Mouse (Mus musculus) urinary bladder, postnatal 25 days (tissue): ENCODE measurements around the gene Vwa8.

Experiments used
- DNase-seq: peaks from one replicate; pipeline ENCODE4 v3.0.0; 2022; ENCODE audit warnings: low spot score

Gene Vwa8

GRCm38 (mm10) chr14:79144278-79145224 lies 295.7 kb downstream of the Vwa8 start:
- DNase-seq, result no peak

DNA sequence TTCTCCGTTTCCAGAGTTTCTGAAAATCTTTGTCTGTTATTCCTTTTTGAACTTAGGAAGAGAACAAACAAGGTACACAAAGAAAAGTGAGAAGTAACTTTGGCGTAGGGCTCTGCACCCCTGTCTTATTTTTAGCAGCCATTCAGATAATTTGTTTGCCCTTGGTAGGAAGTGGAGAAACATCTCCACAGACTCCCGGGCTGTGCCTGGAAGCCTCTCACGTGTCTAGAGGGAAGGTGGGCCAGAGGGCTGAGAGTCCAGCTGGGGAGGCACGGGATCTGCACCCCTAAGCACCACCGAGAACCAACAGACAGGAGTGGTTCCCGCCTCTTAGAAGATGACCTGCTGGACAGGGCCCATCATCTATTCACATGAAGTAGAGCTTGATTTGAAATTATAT lies 302.9 kb downstream of the Vwa8 start:
- DNase-seq, result no peak

DNA sequence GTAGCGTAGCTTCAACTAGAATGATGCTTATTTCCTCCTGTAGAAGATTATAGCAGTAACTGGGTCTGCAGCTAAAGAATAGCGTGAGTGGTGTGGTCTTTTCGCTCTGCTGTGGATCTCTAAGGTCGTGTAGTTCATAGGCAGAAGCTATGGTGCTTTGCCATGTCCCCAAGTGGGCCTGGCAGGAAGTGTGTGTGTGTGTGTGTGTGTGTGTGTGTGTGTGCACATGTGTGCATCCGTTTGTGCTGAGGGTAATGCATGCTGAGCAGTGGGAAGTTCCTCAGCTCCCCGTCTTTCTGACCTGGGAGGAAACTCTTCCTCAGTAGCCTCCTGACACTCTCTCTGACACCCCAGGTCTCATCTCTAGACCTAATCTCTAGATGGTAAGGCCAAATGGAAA lies 305.0 kb downstream of the Vwa8 start:
- DNase-seq, result no peak

DNA sequence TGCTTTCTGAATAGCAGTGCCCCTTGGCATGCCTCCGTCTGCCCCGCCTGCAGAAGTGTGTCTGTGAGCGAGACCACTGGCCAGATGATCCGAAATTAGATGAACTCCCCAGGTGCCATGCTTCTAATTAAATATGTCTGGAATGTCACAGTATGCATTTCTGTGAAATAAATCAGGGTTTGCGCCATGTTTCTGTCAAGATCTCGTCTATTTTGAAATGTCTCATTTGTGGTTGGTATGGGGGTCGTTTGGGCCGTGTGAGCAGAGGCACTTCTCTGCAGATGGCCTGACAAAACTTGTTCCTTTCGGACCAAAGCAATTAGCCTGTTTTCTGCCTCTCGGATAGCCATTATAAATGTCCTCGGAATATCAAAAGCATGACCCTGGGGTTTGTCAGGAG lies 306.1 kb downstream of the Vwa8 start:
- no peak for DNase-seq

DNA sequence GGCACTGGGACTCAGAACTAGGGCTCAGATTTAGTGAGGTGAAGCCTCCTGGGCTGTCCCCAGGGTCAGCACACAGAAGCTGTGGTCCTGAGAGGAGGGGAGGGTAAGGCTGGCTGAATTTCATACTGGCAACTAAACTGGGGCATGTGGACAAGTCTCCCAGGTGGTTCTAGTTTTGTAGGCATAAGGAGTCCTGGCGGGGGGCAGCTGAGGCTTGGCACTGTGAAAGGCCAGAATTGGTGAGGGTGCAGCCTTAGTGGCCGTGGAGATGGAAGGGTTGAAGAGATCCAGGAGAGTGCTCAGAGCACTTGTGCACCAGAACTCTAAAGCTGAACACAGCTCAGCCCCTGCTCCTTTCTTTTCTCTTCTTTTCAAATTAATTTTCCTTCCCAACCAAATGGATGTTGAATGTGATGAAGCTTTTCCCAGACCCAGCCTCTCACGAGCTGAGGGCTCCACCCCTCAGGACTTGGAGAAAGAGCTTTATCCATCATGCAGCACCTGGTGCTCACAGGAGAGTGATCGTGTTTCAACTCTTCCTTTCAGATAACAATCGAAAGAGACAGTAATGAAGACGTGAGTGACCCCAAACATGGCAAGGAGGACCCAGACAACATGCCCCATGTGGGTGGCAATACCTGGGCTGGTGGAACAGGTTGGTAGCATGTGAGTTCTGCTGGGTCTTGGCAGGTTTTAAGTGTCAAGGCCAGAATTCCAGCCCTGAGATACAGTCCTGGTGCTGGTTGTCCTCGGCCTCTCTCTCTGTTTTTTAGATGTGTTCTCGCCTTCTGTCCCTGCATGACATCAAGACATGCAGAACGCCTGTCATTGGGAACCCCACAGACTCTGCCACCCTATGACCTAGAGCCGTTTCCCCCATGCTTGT lies 307.9 kb downstream of the Vwa8 start:
- no peak for DNase-seq

- no peak for DNase-seq
These were observed 308.8 kb downstream of the Vwa8 start for GRCm38 (mm10) chr14:79157451-79158218.

- no peak for DNase-seq
These were observed 309.3 kb downstream of the Vwa8 start for GRCm38 (mm10) chr14:79158219-79158521.

GRCm38 (mm10) chr14:79158673-79159200 lies 309.9 kb downstream of the Vwa8 start:
- no peak for DNase-seq

DNA sequence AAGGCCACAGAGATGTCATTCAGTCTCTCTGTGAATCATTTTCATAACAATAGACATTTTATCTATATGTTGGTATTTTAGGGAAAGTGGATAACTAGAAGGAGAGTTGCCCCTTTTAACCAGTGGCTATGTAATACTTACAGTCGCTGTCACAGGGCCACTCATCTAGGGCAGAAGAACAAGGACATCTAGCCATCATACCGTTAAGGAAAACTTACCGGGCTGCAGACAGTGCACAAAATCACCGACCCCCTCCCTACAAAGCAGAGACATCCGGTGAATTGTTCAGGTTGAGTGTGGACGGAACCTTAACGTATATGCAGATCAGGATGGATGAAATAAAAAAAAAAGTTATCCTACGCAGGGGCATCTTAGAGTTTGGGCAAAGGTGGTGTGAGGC lies 310.6 kb downstream of the Vwa8 start:
- no peak for DNase-seq

DNA sequence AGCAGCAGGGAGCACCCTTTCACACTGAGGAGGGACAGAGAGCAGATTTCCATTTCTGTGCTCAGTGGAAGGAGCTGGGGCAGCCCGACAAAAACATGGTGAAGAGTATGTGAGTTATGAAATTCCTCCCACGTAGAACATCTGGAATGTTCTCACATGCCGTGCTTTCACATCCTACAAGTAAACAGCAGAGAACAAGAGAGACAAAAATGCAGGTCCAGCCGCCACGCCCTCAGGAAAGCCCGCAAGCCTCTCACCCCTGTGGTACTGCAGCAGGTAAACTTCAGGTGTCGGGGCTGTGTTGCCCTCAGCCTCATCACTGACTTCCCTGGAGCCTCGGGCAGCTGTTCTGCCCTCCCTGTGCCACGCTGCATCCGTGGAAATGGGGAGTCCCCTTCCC lies 311.6 kb downstream of the Vwa8 start:
- no peak for DNase-seq

GRCm38 (mm10) chr14:79160966-79161365 lies 312.1 kb downstream of the Vwa8 start:
- DNase-seq, result no peak

- no peak for DNase-seq
These were observed 312.9 kb downstream of the Vwa8 start for GRCm38 (mm10) chr14:79161741-79162140.

DNA sequence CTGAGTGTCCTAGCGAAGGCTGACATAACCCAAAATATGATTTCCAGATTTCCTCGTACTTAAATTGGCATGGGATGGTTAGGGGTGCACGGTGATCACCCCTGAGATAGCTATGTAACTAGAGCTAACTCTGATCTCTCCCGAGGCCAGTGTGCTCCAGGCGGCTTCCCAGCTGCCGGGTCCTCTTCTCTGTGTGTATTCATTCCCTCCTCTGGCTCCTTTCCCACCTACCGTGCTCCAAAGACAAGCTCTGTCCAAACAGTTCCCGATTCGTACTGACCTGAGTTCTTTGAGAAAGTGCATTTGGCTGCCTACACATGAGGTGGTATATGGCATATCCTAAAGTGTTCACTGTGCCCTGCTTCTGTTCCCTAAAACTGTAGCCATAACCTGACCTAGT lies 313.8 kb downstream of the Vwa8 start:
- no peak for DNase-seq

DNA sequence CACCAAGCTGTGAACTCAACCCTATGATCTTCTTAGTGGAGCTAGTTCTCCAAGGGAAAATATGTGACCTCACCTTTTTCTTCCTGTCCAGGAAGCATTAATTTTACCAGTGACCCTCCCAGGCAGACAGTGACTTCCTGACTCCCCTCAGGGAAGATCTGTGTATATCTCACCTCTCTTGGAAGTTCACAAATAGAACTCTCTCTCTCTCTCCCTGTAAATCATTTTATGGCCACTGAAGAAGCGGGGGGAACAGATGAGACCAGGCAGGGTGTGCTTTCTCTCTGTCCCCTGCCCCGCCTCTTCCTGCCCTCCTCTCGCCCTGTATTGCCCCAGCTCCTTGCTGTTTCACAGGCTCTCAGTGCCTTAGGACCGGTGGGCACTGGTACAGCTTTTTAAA lies 315.5 kb downstream of the Vwa8 start:
- no peak for DNase-seq

DNA sequence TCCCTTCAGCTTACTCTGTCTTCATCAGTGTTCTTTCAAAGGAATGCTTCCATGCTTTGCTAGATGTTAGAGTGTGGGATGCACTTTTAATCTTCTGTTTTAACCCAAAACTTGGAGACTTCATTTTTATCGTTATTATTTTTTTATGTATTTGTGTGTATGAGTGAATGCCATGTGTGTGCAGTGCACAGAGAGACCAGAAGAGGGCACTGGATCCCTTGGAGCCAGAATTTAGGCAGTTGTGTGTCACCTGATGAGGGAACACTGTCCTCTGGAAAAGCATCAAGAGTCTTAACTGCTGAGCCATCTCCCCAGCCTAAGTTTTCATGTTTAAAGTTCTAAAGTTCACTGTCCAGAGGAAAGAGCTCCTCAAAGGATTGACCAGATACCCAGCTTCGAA lies 316.1 kb downstream of the Vwa8 start:
- DNase-seq, result no peak

DNA sequence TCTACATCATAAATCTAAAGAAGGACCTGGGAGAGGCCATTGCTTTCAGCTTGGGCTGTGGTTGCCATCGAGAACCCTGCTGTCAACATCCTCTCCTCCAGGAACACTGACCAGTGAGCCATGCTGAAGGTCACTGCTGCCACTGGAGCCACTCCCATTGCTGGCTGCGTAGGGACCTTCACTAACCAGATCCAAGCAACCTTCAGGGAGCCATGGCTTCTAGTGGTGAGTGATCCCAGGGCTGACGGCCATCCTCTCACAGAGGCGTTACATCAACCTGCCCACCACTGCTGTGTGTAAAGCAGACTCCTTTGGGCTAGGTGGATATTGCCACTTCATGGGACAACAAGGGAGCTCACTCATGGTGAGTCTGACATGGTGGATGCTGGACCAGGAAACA lies 325.7 kb downstream of the Vwa8 start:
- DNase-seq, result no peak

- no peak for DNase-seq
These were observed 328.9 kb downstream of the Vwa8 start for GRCm38 (mm10) chr14:79177754-79178153.

- no peak for DNase-seq
These were observed 329.4 kb downstream of the Vwa8 start for GRCm38 (mm10) chr14:79178247-79178646.

GRCm38 (mm10) chr14:79180078-79180730 lies 331.4 kb downstream of the Vwa8 start:
- no peak for DNase-seq

DNA sequence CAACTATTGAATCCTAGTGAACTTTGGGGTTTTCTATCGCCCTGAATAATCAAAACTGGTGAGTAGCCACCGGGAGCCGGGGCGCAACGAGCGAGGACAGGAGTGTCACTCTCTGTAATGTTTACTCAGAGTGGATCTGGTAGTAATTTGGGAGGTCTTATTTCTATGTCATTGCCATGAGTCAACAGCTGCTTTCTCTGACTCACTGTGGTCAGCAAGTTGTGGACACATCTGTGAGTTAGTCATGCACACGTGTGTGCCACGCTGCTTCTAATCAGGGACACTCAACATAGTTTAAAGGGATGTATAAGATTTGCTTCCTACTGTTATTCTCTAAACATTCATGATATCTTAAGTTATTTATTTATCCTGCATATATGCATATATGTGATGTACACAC lies 332.9 kb downstream of the Vwa8 start:
- no peak for DNase-seq

- no peak for DNase-seq
These were observed 333.9 kb downstream of the Vwa8 start for GRCm38 (mm10) chr14:79182801-79183200.

- DNase-seq, result no peak
These were observed 334.4 kb downstream of the Vwa8 start for GRCm38 (mm10) chr14:79183261-79183660.
